Mouse (Mus musculus) MEL (cell line): ENCODE data around the gene Bbs9. TPM values are rescaled to one million over a fixed set of nuclear protein-coding genes. Genes with fewer than 3 reads are reported as not detected.
A peak's percentile ranks its signal among the peaks of the same experiment; 100 is the strongest.

Experiments
- DNase-seq: peaks from one replicate; pipeline ENCODE4 v3.0.0; 2011; ENCODE audit warnings: low read depth, low spot score
- H3K27ac ChIP-seq: 2 replicates; pipeline ENCODE4 v1.5.1; 2012; ENCODE audit warnings: low read depth, mild to moderate bottlenecking, control low read depth, low read length, moderate library complexity; ENCODE audit not compliant: control insufficient read depth
- H3K27me3 ChIP-seq, 2 experiments: fragments of 150-350 bp in 1 of 2; sonication (generic) in 1 of 2; 2 replicates each; pipeline ENCODE4 v1.6.1; 2012; ENCODE audit warnings: low read length in 2 of 2, mild to moderate bottlenecking in 2 of 2, improper control_type of control experiment in 1 of 2, moderate library complexity in 1 of 2; ENCODE audit not compliant: insufficient read depth in 2 of 2, control insufficient read depth in 1 of 2
- H3K36me3 ChIP-seq, 2 experiments: 2 replicates each; pipeline ENCODE4 v1.6.1; 2012 to 2014; ENCODE audit warnings: low read length in 2 of 2, improper control_type of control experiment in 1 of 2, inconsistent platforms in 1 of 2, mild to moderate bottlenecking in 1 of 2; ENCODE audit not compliant: insufficient read depth in 2 of 2, control insufficient read depth in 1 of 2
- H3K4me1 ChIP-seq, 2 experiments: fragments of 150-350 bp in 1 of 2; sonication (generic) in 1 of 2; 2 replicates each; pipeline ENCODE4 v1.6.1; 2012; ENCODE audit warnings: low read length in 2 of 2, improper control_type of control experiment in 1 of 2, mild to moderate bottlenecking in 1 of 2; ENCODE audit not compliant: insufficient read depth in 2 of 2, control insufficient read depth in 1 of 2
- H3K4me3 ChIP-seq, 2 experiments: fragments of 150-350 bp in 1 of 2; sonication (generic) in 1 of 2; 2 replicates each; pipeline ENCODE4 v1.5.1; 2012; ENCODE audit warnings: low read depth in 2 of 2, low read length in 2 of 2, mild to moderate bottlenecking in 2 of 2, moderate library complexity in 2 of 2, control low read depth in 1 of 2, improper control_type of control experiment in 1 of 2; ENCODE audit not compliant: control insufficient read depth in 1 of 2, insufficient read depth in 1 of 2
- H3K79me2 ChIP-seq: 2 replicates; pipeline ENCODE4 v1.6.1; 2012; ENCODE audit warnings: mild to moderate bottlenecking, low read length, moderate library complexity; ENCODE audit not compliant: control insufficient read depth, poor library complexity, insufficient read depth
- H3K9ac ChIP-seq: 2 replicates; pipeline ENCODE4 v1.6.1; 2012; ENCODE audit warnings: low read depth, mild to moderate bottlenecking, control low read depth, low read length, moderate library complexity; ENCODE audit not compliant: control insufficient read depth, poor library complexity, severe bottlenecking
- H3K9me3 ChIP-seq: fragments of 150-350 bp; sonication (generic); replicated peaks from 2 replicates; pipeline ENCODE4 v1.6.1; 2012; ENCODE audit warnings: mild to moderate bottlenecking, low read length, improper control_type of control experiment, moderate library complexity; ENCODE audit not compliant: insufficient read depth
- BHLHE40 ChIP-seq: IDR thresholded peaks from 2 replicates; pipeline ENCODE4 v1.6.1; 2012; ENCODE audit warnings: low read depth, mild to moderate bottlenecking, inconsistent platforms, low read length, improper control_type of control experiment, borderline replicate concordance
- ELF1 ChIP-seq: IDR thresholded peaks from 2 replicates; pipeline ENCODE4 v1.6.1; 2014; ENCODE audit warnings: low read depth, mild to moderate bottlenecking, inconsistent platforms, low read length, improper control_type of control experiment, moderate library complexity
- EP300 ChIP-seq, 2 experiments: IDR thresholded peaks; 2 replicates each; pipeline ENCODE4 v1.6.1; 2011; ENCODE audit warnings: improper control_type of control experiment in 2 of 2, low read length in 2 of 2, low read depth in 1 of 2, mild to moderate bottlenecking in 1 of 2
- ETS1 ChIP-seq: IDR thresholded peaks from 2 replicates; pipeline ENCODE4 v1.6.1; 2012; ENCODE audit warnings: low read depth, mild to moderate bottlenecking, inconsistent platforms, low read length, improper control_type of control experiment, moderate library complexity
- GATA1 ChIP-seq: IDR thresholded peaks from 2 replicates; pipeline ENCODE4 v1.6.1; 2011; ENCODE audit warnings: low read depth, low read length, improper control_type of control experiment
- HCFC1 ChIP-seq: IDR thresholded peaks from 2 replicates; pipeline ENCODE4 v1.6.1; 2012; ENCODE audit warnings: low read depth, mild to moderate bottlenecking, inconsistent platforms, low read length, improper control_type of control experiment, moderate library complexity
- JUND ChIP-seq: IDR thresholded peaks from 2 replicates; pipeline ENCODE4 v1.6.1; 2011; ENCODE audit warnings: low read depth, mild to moderate bottlenecking, improper control_type of control experiment, low read length
- KAT2A ChIP-seq: conservative IDR thresholded peaks from 2 replicates; pipeline ENCODE4 v1.6.1; 2012; ENCODE audit warnings: low read depth, low read length, improper control_type of control experiment, inconsistent platforms
- MAX ChIP-seq: IDR thresholded peaks from 2 replicates; pipeline ENCODE4 v1.6.1; 2011; ENCODE audit warnings: low read length, improper control_type of control experiment
- MAZ ChIP-seq: IDR thresholded peaks from 2 replicates; pipeline ENCODE4 v1.6.1; 2012; ENCODE audit warnings: low read depth, mild to moderate bottlenecking, inconsistent platforms, low read length, improper control_type of control experiment
- MEF2A ChIP-seq: IDR thresholded peaks from 2 replicates; pipeline ENCODE4 v1.6.1; 2014; ENCODE audit warnings: low read depth, mild to moderate bottlenecking, inconsistent platforms, low read length, improper control_type of control experiment; ENCODE audit not compliant: poor library complexity, insufficient replicate concordance, severe bottlenecking; ENCODE audit errors: extremely low read depth
- MYC ChIP-seq: IDR thresholded peaks from 2 replicates; pipeline ENCODE4 v1.6.1; 2011; ENCODE audit warnings: low read depth, mild to moderate bottlenecking, low read length, improper control_type of control experiment, moderate library complexity
- NELFE ChIP-seq: IDR thresholded peaks from 2 replicates; pipeline ENCODE4 v1.6.1; 2011; ENCODE audit warnings: low read depth, low read length, improper control_type of control experiment
- POLR2A ChIP-seq, 2 experiments: IDR thresholded peaks; 2 replicates each; pipeline ENCODE4 v1.6.1; 2011 to 2012; ENCODE audit warnings: low read length in 2 of 2, mild to moderate bottlenecking in 2 of 2, control low read depth in 1 of 2, improper control_type of control experiment in 1 of 2, low read depth in 1 of 2, moderate library complexity in 1 of 2; ENCODE audit not compliant: control insufficient read depth in 1 of 2, insufficient read depth in 1 of 2, poor library complexity in 1 of 2
- POLR2AphosphoS5 ChIP-seq: IDR thresholded peaks from 2 replicates; pipeline ENCODE4 v1.6.1; 2012; ENCODE audit warnings: low read depth, borderline replicate concordance, mild to moderate bottlenecking, inconsistent platforms, low read length, moderate library complexity, mixed read lengths
- RCOR1 ChIP-seq: IDR thresholded peaks from 2 replicates; pipeline ENCODE4 v1.6.1; 2012; ENCODE audit warnings: low read depth, mild to moderate bottlenecking, inconsistent platforms, low read length, improper control_type of control experiment
- SMC3 ChIP-seq: IDR thresholded peaks from 2 replicates; pipeline ENCODE4 v1.6.1; 2011; ENCODE audit warnings: low read depth, low read length, improper control_type of control experiment
- TCF12 ChIP-seq: IDR thresholded peaks from 2 replicates; pipeline ENCODE4 v1.6.1; 2014; ENCODE audit warnings: low read depth, mild to moderate bottlenecking, inconsistent platforms, low read length, improper control_type of control experiment, moderate library complexity
- UBTF ChIP-seq: IDR thresholded peaks from 2 replicates; pipeline ENCODE4 v1.6.1; 2012; ENCODE audit warnings: low read depth, mild to moderate bottlenecking, inconsistent platforms, low read length, improper control_type of control experiment, moderate library complexity, borderline replicate concordance; ENCODE audit not compliant: insufficient read depth
- USF1 ChIP-seq: IDR thresholded peaks from 2 replicates; pipeline ENCODE4 v1.6.1; 2014; ENCODE audit warnings: low read depth, mild to moderate bottlenecking, inconsistent platforms, low read length, improper control_type of control experiment, moderate library complexity
- ZKSCAN1 ChIP-seq: IDR thresholded peaks from 2 replicates; pipeline ENCODE4 v1.6.1; 2012; ENCODE audit warnings: low read depth, mild to moderate bottlenecking, inconsistent platforms, low read length, improper control_type of control experiment, moderate library complexity
- ZNF384 ChIP-seq: IDR thresholded peaks from 2 replicates; pipeline ENCODE4 v1.6.1; 2012; ENCODE audit warnings: low read depth, mild to moderate bottlenecking, inconsistent platforms, low read length, improper control_type of control experiment
- polyA plus RNA-seq, 2 experiments: library from polyadenylated mRNA; stranded (reverse) in 1 of 2; unstranded in 1 of 2; fragments of >175 nt in 1 of 2; fragments of >200 nt in 1 of 2; gene quantifications; 2 replicates each; pipeline versions ENCODE4 v1.2.1 to v1.2.4; 2012; ENCODE audit warnings: low replicate concordance in 2 of 2, low read depth in 1 of 2; ENCODE audit not compliant: insufficient read length in 2 of 2, insufficient read depth in 1 of 2, missing spikeins in 1 of 2
- total RNA-seq: library from RNA; depleted of rRNA; stranded (reverse); fragments of 300-350 nt; gene quantifications from 2 replicates; pipeline ENCODE4 v1.2.3, GENCODE M21; 2012

The Bbs9 gene
- total and polyA plus RNA-seq, 3 experiments, result 18.5 to 19.5 TPM; not detected in 1

- Histone ChIP-seq H3K4me1 (peaks cover 0 to 6% of the 10 kb centered on the region in 2 experiments; a peak in 2 of 4 replicates), H3K4me3 (no peak overlapping the region), H3K9ac (no peak overlapping the region)
Measured at GRCm38 (mm10) chr9:22626014-22626413, 150.5 kb downstream of the Bbs9 start.

GRCm38 (mm10) chr9:22627912-22628311 is 152.4 kb downstream of the Bbs9 start:
- no peak overlapping the region for H3K4me3 ChIP-seq
- no peak overlapping the region for H3K9ac ChIP-seq
- H3K79me2 ChIP-seq, result no peaks in the 10 kb centered on the region
- H3K36me3 ChIP-seq, result peaks cover 0 to 8% of the 10 kb centered on the region in 2 experiments; a peak in 2 of 4 replicates
- no peak overlapping the region for H3K27ac ChIP-seq
- H3K27me3 ChIP-seq, result no peaks in the 10 kb centered on the region
- H3K4me1 ChIP-seq, result peaks cover 0 to 11% of the 10 kb centered on the region in 2 experiments; a peak in 3 of 4 replicates
- TF ChIP-seq ZNF384, result no peak
- no peak for TF ChIP-seq POLR2AphosphoS5
- TF ChIP-seq KAT2A, result no peak
- no peaks in the 10 kb centered on the region for H3K9me3 ChIP-seq
- no peak for DNase-seq

More at GRCm38 (mm10) chr9:22626014-22626413, 150.5 kb downstream of the Bbs9 start:
- no peak overlapping the region for H3K27ac ChIP-seq
- no peaks in the 10 kb centered on the region for H3K27me3 ChIP-seq
- no peaks in the 10 kb centered on the region for H3K79me2 ChIP-seq
- H3K9me3 ChIP-seq, result no peaks in the 10 kb centered on the region
- peaks cover 0 to 5% of the 10 kb centered on the region in 2 experiments; a peak in 2 of 4 replicates for H3K36me3 ChIP-seq
- DNase-seq, result peak; percentile 55
- TF ChIP-seq SMC3 (no peak), JUND (peak; percentile 61; the same call in 1 of the 2 replicates)

- Histone ChIP-seq H3K4me1 (peaks cover 0 to 10% of the 10 kb centered on the region in 2 experiments; a peak in 3 of 4 replicates), H3K79me2 (no peaks in the 10 kb centered on the region)
- TF ChIP-seq MEF2A (0 out of 2 replicates have a peak, but pooled peaks have one; percentile 10), ETS1 (peak; percentile 37; the same call in 1 of the 2 replicates), RCOR1 (peak; percentile 62), NELFE (no peak), ZKSCAN1 (no peak), JUND (0 out of 2 replicates have a peak, but pooled peaks have one; percentile 27), ELF1 (0 out of 2 replicates have a peak, but pooled peaks have one; percentile 17), MAX (no peak), HCFC1 (no peak), POLR2A (IDR thresholded peaks at IDR 0.05; ENCODE audit: control insufficient read depth in 1 of 2, insufficient read depth in 1 of 2, low read depth in 1 of 2, low read length in 2 of 2, poor library complexity in 1 of 2) (no peak), EP300 (IDR thresholded peaks at IDR 0.05; ENCODE audit: low read depth in 1 of 2, low read length in 2 of 2) (peak; percentile 72 to 82), GATA1 (peak; percentile 60; the same call in 1 of the 2 replicates), UBTF (0 out of 2 replicates have a peak, but pooled peaks have one; percentile 42), BHLHE40 (0 out of 2 replicates have a peak, but pooled peaks have one; percentile 18), USF1 (no peak), POLR2AphosphoS5 (no peak), TCF12 (peak; percentile 50; the same call in 1 of the 2 replicates), MAZ (0 out of 2 replicates have a peak, but pooled peaks have one; percentile 17), MYC (no peak)
- TF ChIP-seq, all 39 proteins: peak for 11
- Histone ChIP-seq H3K9me3 (no peaks in the 10 kb centered on the region), H3K4me3 (no peak overlapping the region), H3K9ac (no peak overlapping the region), H3K27me3 (no peaks in the 10 kb centered on the region), H3K27ac (0 out of 2 replicates have a peak overlapping the region, but pooled peaks have one; percentile 5), H3K36me3 (peaks cover 0 to 9% of the 10 kb centered on the region in 2 experiments; a peak in 2 of 4 replicates)
- DNase-seq, result peak; percentile 79
Measured at GRCm38 (mm10) chr9:22632800-22633485, 157.4 kb downstream of the Bbs9 start.
